Mouse (Mus musculus) B cell, adult 67 days (primary cell): ENCODE measurements around the gene Gm9736. TPM values are rescaled to one million over a fixed set of nuclear protein-coding genes. Genes with fewer than 3 reads are reported as not detected.

Experiments used
- total RNA-seq, 2 experiments: library from RNA; stranded (reverse); gene quantifications; 4 replicates each; pipeline ENCODE4 v1.2.4; 2023

Gm9736 gene
- total RNA-seq, result not detected

GRCm38 (mm10) chr10:77751254-77751653 lies at the start of gene Gm9736:
Gene Gm9736, minus strand, starts transcription at chr10:77751354.

GRCm38 (mm10) chr10:77798921-77799508 lies 47.9 kb upstream of the Gm9736 start, which contains the start of gene Gm19668:
Gene Gm19668, minus strand, starts transcription at chr10:77799133.

DNA sequence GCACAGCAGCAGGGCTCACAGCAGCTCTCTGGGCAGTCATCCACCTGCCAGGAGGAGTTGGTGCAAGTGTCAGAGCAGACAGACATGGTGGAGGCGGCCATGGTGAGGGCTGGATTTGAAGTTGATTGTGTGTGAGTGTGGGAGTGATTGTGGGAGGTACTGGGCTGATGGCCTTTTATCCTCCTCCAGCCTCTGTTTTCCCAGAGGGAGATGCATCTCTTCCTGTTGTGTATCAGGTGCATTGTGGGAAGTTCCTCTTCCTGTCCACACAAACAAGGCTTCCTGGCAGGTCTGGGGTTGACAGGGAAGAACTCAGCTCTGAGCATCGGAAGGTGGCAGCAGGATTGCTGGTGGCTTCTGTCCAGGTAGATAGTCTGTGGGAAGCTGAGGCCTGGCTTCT lies 43.8 kb upstream of the Gm9736 start, which contains the start of gene Gm9639:
Gene Gm9639, minus strand, starts transcription at position 101 of the 400 bp plus-strand sequence.

GRCm38 (mm10) chr10:77787876-77788275 lies 36.7 kb upstream of the Gm9736 start, which contains the start of gene Gm7137:
Gene Gm7137, minus strand, starts transcription at chr10:77788200.

DNA sequence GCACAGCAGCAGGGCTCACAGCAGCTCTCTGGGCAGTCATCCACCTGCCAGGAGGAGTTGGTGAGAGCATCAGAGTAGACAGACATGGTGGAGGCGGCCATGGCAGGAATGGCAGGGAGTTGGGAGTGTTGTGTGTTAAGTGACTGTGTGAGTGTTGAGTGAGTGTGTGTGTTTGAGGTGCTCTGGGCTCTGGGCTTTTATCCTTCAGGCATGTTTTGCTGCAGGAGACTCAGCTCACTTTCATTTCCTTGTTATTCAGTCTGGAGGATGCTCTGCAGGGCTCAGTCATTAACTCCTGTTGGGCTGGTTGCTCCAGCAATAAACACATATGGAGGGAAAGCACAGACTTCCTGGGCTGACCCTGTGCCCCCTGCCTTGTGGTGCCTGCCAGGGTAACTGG lies 31.3 kb upstream of the Gm9736 start, which contains the start of gene Gm3250:
Gene Gm3250, minus strand, starts transcription at position 101 of the 400 bp plus-strand sequence.

GRCm38 (mm10) chr10:77776844-77777243 lies 25.7 kb upstream of the Gm9736 start, which contains the start of gene Gm7138:
Gene Gm7138, minus strand, starts transcription at chr10:77776944.

GRCm38 (mm10) chr10:77771225-77771624 lies 20.1 kb upstream of the Gm9736 start, which contains the start of gene Gm3238:
Gene Gm3238, minus strand, starts transcription at chr10:77771325.

DNA sequence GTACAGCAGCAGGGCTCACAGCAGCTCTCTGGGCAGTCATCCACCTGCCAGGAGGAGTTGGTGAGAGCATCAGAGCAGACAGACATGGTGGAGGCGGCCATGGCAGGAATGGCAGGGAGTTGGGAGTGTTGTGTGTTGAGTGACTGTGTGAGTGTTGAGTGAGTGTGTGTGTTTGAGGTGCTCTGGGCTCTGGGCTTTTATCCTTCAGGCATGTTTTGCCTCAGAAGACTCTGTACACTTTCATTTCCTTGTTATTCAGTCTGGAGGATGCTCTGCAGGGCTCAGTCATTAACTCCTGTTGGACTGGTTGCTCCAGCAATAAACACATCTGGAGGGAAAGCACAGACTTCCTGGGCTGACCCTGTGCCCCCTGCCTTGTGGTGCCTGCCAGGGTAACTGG lies 8.4 kb upstream of the Gm9736 start, which contains the start of gene Gm3233:
Gene Gm3233, minus strand, starts transcription at position 101 of the 400 bp plus-strand sequence.

DNA sequence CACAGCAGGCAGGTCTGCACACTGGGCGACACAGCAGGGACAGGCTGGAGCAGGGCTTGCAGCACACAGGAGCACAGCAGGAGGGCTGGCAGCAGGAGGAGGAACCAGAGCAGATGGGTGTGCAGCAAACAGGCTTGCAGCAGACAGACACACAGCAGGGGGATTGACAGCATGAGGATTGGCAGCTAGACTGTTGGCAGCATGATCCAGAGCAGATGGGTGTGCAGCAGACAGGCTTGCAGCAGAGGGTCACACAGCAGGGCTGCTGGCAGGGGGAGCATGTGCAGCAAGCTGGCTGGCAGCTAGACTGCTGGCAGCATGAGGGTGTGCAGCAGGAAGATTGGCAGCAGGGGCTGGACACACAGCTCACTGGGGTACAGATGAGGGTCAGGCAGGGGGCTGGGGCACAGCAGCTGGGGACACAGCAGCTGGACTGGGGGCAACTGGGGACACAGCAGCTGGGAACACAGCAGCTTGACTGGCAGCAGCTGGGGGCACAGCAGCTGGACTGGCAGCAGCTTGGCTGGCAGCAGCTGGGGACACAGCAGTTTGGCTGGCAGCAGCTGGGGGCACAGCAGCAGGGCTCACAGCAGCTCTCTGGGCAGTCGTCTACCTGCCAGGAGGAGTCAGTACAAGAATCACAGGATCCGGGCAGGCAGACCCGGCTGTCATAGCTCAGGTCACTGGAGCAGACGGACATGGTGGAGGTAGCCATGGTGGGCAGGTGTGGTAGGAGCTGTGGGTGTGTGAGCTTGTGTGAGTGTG lies 9.0 kb downstream of the Gm9736 start, which contains the start of gene Gm18596:
Gene Gm18596, minus strand, starts transcription at position 715 of the 765 bp plus-strand sequence.

DNA sequence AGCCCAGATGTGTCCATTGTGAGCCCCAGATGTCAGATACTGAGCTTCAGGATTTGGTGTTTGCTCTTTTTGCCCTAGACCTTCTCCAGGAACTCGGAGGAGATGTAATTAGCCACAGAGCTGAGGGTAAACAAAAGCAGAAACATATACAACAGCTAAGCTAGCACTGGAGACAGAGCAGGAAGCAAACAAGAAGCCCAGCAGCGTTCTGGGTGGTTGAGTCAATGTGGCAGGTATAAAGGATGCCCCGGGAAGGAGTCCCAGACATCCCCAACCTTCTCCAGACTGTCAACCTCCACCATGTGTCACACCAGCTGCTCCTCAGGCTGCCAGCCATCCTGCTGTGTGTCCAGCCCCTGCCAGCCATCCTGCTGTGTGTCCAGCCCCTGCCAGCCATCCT lies 25.0 kb downstream of the Gm9736 start, which contains the start of gene Gm10100:
Gene Gm10100, plus strand, starts transcription at position 301 of the 400 bp plus-strand sequence.

DNA sequence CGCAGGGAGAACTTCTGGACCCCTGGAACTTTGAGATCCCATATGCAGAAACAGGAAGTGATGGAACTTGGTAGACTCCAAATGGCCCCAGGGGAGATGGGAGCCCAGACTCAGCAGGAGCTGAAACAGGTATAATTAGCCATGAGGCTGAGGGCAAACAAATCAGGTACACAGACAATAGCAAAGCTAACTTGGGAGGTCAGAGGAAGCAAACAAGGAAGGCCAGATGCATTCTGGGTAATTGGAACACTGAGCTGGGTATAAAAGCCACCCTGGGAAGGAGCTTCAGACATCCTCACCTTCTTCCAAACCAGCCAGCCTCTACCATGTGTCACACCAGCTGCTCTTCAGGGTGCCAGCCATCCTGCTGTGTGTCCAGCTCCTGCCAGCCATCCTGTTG lies 30.9 kb downstream of the Gm9736 start, which contains the start of gene Krtap12-1:
Gene Krtap12-1, plus strand, starts transcription at position 301 of the 400 bp plus-strand sequence.

GRCm38 (mm10) chr10:77715507-77715906 lies 35.6 kb downstream of the Gm9736 start, which contains the start of gene Gm10142:
Gene Gm10142, plus strand, starts transcription at chr10:77715807.

GRCm38 (mm10) chr10:77711157-77711556 lies 40.0 kb downstream of the Gm9736 start, which contains the start of gene Gm10024:
Gene Gm10024, plus strand, starts transcription at chr10:77711457.

DNA sequence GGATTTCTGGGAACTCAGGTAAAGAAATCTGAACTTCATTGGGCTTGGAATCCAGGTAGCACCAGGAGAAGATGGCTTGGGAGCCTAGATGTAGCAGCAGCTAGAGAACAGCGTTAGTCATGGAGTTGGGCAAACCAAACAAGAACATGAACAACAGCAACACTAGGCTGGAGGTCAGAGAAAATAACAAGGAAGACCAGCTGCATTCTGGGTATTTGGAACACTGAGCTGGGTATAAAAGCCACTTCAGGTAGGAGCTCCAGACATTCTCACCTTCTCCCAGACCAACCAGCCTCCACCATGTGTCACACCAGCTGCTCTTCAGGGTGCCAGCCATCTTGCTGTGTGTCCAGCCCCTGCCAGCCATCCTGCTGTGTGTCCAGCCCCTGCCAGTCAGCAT lies 44.8 kb downstream of the Gm9736 start, which contains the start of gene Gm10272:
Gene Gm10272, plus strand, starts transcription at position 301 of the 400 bp plus-strand sequence.

Other genes with a start within 250 kb of the Gm9736 start
- gene Fam207a, start 235.6 kb downstream of the Gm9736 start, total RNA-seq, result 10 to 100 TPM; 25.9 to 27.2 TPM
- 10 to 100 TPM; 80.7 to 82.3 TPM for gene Itgb2, start 221.1 kb downstream of the Gm9736 start, total RNA-seq
- 10 to 100 TPM; 80.4 to 90.8 TPM for gene Pttg1ip, start 169.6 kb downstream of the Gm9736 start, total RNA-seq
- 10 to 100 TPM; 54.1 to 62.0 TPM for gene Sumo3, start 145.3 kb downstream of the Gm9736 start, total RNA-seq
- gene Gm49325, start 145.2 kb downstream of the Gm9736 start, total RNA-seq, result not detected
- gene Ube2g2, start 129.1 kb downstream of the Gm9736 start, total RNA-seq, result 10 to 100 TPM; 33.4 to 47.6 TPM
- 1 to 10 TPM; 4.1 to 4.3 TPM for gene Tspear, start 64.8 kb downstream of the Gm9736 start, total RNA-seq
- not detected for gene Gm19402, start 60.6 kb downstream of the Gm9736 start, total RNA-seq
- gene Gm9508, start 54.1 kb downstream of the Gm9736 start, total RNA-seq, result not detected
- gene Gm10272, start 44.7 kb downstream of the Gm9736 start, total RNA-seq, result not detected
- not detected for gene Gm10024, start 39.9 kb downstream of the Gm9736 start, total RNA-seq
- gene Gm10142, start 35.5 kb downstream of the Gm9736 start, total RNA-seq, result not detected
- not detected for gene Krtap12-1, start 30.8 kb downstream of the Gm9736 start, total RNA-seq
- gene Gm10100, start 24.9 kb downstream of the Gm9736 start, total RNA-seq, result not detected
- gene Gm18596, start 8.7 kb downstream of the Gm9736 start, total RNA-seq, result not detected
- gene Gm3233, start 8.3 kb upstream of the Gm9736 start, total RNA-seq, result not detected
- gene Gm3238, start 20.0 kb upstream of the Gm9736 start, total RNA-seq, result not detected
- gene Gm7138, start 25.6 kb upstream of the Gm9736 start, total RNA-seq, result not detected
- gene Gm3250, start 31.2 kb upstream of the Gm9736 start, total RNA-seq, result not detected
- gene Gm7137, start 36.8 kb upstream of the Gm9736 start, total RNA-seq, result not detected
- gene Gm9639, start 43.7 kb upstream of the Gm9736 start, total RNA-seq, result not detected
- not detected for gene Gm19668, start 47.8 kb upstream of the Gm9736 start, total RNA-seq
- not detected for gene Gm9507, start 60.5 kb upstream of the Gm9736 start, total RNA-seq
- not detected for gene Gm2696, start 63.3 kb upstream of the Gm9736 start, total RNA-seq
- not detected for gene Krtap10-4, start 75.7 kb upstream of the Gm9736 start, total RNA-seq
- not detected for gene Krtap10-10, start 84.6 kb upstream of the Gm9736 start, total RNA-seq
- gene Gm36176, start 95.4 kb upstream of the Gm9736 start, total RNA-seq, result not detected
- not detected for gene Gm10318, start 101.5 kb upstream of the Gm9736 start, total RNA-seq
- gene Gm3285, start 110.6 kb upstream of the Gm9736 start, total RNA-seq, result not detected
- under 1 TPM in 1 of 2 experiments, not detected in 1; 0.20 TPM for gene Lrrc3, start 151.2 kb upstream of the Gm9736 start, total RNA-seq
- gene Trpm2, start 219.2 kb upstream of the Gm9736 start, total RNA-seq, result 10 to 100 TPM; 22.2 to 34.6 TPM
- 10 to 100 TPM; 12.2 to 15.5 TPM for gene 1810043G02Rik, start 227.2 kb upstream of the Gm9736 start, total RNA-seq